Mouse (Mus musculus) left cerebral cortex, postnatal 36 days (tissue): ENCODE results near the gene Pcid2. TPM values are rescaled to one million over a fixed set of nuclear protein-coding genes. Genes with fewer than 3 reads are reported as not detected.

Source experiments
- microRNA-seq: library from miRNA; unstranded; fragments of <30 nt; microRNA quantifications from one replicate; pipeline ENCODE4 v1.2.0, GENCODE M21; 2022
- total RNA-seq, 2 experiments: library from RNA; stranded (reverse); gene quantifications; 2 replicates each; pipeline ENCODE4 v1.2.3; 2021

The Pcid2 gene
- total RNA-seq, 2 experiments from 2014 or later = 27.7 to 28.7 TPM

Small RNA genes within 50 kb of the gene (microRNA-seq; reads per million reads assigned to microRNA genes)
- gene Mir7065 = not detected

Other genes starting within 250 kb of the Pcid2 start
- 100 to 1,000 TPM; 203 to 267 TPM for gene Mcf2l, start 231.7 kb downstream of the Pcid2 start, total RNA-seq
- gene F7, start 79.4 kb downstream of the Pcid2 start, total RNA-seq = not detected
- not detected for gene F10, start 68.2 kb downstream of the Pcid2 start, total RNA-seq
- not detected for gene Proz, start 44.5 kb downstream of the Pcid2 start, total RNA-seq
- 10 to 100 TPM; 52.4 to 54.5 TPM for gene Cul4a, start 162 bp upstream of the Pcid2 start, total RNA-seq
- gene Lamp1, start 53.7 kb upstream of the Pcid2 start, total RNA-seq = 100 to 1,000 TPM; 258 to 303 TPM
- gene Grtp1, start 95.2 kb upstream of the Pcid2 start, total RNA-seq = 1 to 10 TPM; 4.8 to 5.5 TPM
- 1 to 10 TPM; 1.2 to 1.4 TPM for gene Adprhl1, start 148.7 kb upstream of the Pcid2 start, total RNA-seq
- gene Dcun1d2, start 182.7 kb upstream of the Pcid2 start, total RNA-seq = 10 to 100 TPM; 37.0 to 38.4 TPM
- gene Tmco3, start 182.7 kb upstream of the Pcid2 start, total RNA-seq = 10 to 100 TPM; 49.8 to 50.7 TPM
- gene Tfdp1, start 233.3 kb upstream of the Pcid2 start, total RNA-seq = 10 to 100 TPM; 55.8 to 69.5 TPM